Mouse (Mus musculus) left cerebral cortex, adult 9 months (tissue): ENCODE results near the gene Pth2r.
A peak's percentile ranks its signal among the peaks of the same experiment; 100 is the strongest.

Source experiments
- DNase-seq, 2 experiments: peaks; one replicate each; pipeline ENCODE4 v3.0.0; 2022; ENCODE audit warnings: low spot score in 2 of 2

Gene Pth2r

GRCm38 (mm10) chr1:65281756-65282155 lies at the start of gene Pth2r:
Gene Pth2r (plus strand): TSS chr1:65282056.
- no peak for DNase-seq

- DNase-seq = no peak
Observed at GRCm38 (mm10) chr1:65237712-65238111, 44.1 kb upstream of the Pth2r start.

GRCm38 (mm10) chr1:65245637-65246036 lies 36.2 kb upstream of the Pth2r start:
- no peak for DNase-seq

- DNase-seq = no peak
Observed at GRCm38 (mm10) chr1:65280461-65280860, 1.4 kb upstream of the Pth2r start.

- DNase-seq = peak; percentile 16 to 77
Observed at GRCm38 (mm10) chr1:65282766-65283165, 910 bp downstream of the Pth2r start.

GRCm38 (mm10) chr1:65308476-65308875 lies 26.6 kb downstream of the Pth2r start:
- DNase-seq = no peak

GRCm38 (mm10) chr1:65311214-65311933 lies 29.5 kb downstream of the Pth2r start:
- DNase-seq = no peak

GRCm38 (mm10) chr1:65312118-65312517 lies 30.3 kb downstream of the Pth2r start:
- peak; percentile 5 to 56 for DNase-seq

- DNase-seq = no peak
Observed at GRCm38 (mm10) chr1:65312896-65313295, 31.0 kb downstream of the Pth2r start.

GRCm38 (mm10) chr1:65314054-65315021 lies 32.5 kb downstream of the Pth2r start:
- DNase-seq = no peak

- no peak for DNase-seq
Observed at GRCm38 (mm10) chr1:65315022-65315407, 33.2 kb downstream of the Pth2r start.

- peak; percentile 66 to 77 for DNase-seq
Observed at GRCm38 (mm10) chr1:65334026-65334425, 52.2 kb downstream of the Pth2r start.

GRCm38 (mm10) chr1:65337768-65338167 lies 55.9 kb downstream of the Pth2r start:
- DNase-seq = no peak

GRCm38 (mm10) chr1:65340240-65340639 lies 58.4 kb downstream of the Pth2r start:
- no peak for DNase-seq

GRCm38 (mm10) chr1:65352979-65353378 lies 71.1 kb downstream of the Pth2r start:
- DNase-seq = no peak

- DNase-seq = no peak
Observed at GRCm38 (mm10) chr1:65354153-65354552, 72.3 kb downstream of the Pth2r start.

- peak in 1 of 2 experiments; percentile 12 for DNase-seq
Observed at GRCm38 (mm10) chr1:65388328-65388727, 106.5 kb downstream of the Pth2r start.

GRCm38 (mm10) chr1:65389621-65390020 lies 107.8 kb downstream of the Pth2r start:
- DNase-seq = no peak

- DNase-seq = no peak
Observed at GRCm38 (mm10) chr1:65407441-65407840, 125.6 kb downstream of the Pth2r start.

- DNase-seq = no peak
Observed at GRCm38 (mm10) chr1:65420909-65421308, 139.1 kb downstream of the Pth2r start.

- DNase-seq = no peak
Observed at GRCm38 (mm10) chr1:65422501-65423010, 140.7 kb downstream of the Pth2r start.
